Mouse (Mus musculus) natural killer cell, adult 2 months (primary cell): ENCODE data around the gene R3hdm2.

Experiments used
- DNase-seq, 2 experiments: peaks; one replicate each; pipeline ENCODE4 v3.0.0; 2022; ENCODE audit warnings: low spot score in 2 of 2

Gene R3hdm2

DNA sequence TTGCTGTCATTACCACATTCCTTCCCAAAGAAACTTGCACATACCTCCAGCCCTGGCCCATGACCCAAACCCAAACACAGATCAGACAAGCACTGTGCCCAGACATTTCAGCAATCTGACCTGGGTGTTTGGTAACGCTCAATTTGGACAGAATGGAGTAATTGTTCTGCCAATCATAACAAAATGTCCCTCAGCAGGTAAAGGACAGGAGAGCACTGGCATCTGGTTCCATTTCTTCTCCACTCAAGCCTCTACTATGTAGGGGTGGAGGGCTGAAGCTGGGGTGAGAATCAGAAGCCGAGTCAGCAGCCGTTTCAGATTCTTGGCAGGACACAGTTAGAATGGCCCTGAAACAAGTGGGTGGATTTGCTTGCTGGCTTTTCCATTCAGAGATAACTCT is 112.0 kb downstream of the R3hdm2 start:
- DNase-seq = no peak

DNA sequence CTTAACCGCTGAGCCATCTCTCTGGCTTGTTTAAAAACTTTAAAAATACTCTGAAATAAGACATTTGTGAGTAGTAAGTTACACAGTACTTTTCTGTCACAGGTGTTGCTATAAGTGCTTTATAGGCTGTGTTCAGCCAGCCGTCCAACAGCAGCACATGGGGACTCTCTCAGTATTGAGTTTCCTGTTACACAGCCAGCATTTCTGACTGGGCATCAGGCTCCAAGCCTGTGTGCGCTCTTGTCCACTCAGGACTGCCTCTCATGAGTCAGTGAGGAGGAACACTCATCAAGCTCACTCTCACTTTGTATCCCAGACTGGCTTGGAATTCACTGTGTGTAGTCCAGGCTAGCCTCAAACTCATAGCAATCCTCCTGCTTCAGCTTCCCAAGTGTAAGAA is 116.0 kb downstream of the R3hdm2 start:
- no peak for DNase-seq

DNA sequence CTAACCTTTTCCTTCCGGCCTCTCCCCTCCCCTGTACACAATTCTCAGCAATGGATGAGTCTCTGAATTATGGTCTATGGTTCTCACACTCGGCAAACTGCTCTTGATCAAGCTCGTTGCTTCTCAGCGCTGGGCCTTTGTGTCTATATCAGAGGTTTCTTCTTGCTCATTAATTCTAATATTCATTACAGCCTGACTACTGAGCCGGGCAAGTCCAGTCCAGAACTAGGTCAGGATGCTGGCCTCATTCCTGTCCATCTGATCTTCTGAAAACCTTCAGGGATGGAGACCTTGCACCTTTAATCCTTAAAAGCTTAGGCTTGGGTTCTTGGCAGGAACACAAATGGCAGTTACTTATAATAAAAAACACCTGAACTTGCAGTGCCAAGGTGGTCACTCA is 119.4 kb downstream of the R3hdm2 start:
- no peak for DNase-seq

GRCm38 (mm10) chr10:127500042-127500441 is 119.9 kb downstream of the R3hdm2 start:
- no peak for DNase-seq

DNA sequence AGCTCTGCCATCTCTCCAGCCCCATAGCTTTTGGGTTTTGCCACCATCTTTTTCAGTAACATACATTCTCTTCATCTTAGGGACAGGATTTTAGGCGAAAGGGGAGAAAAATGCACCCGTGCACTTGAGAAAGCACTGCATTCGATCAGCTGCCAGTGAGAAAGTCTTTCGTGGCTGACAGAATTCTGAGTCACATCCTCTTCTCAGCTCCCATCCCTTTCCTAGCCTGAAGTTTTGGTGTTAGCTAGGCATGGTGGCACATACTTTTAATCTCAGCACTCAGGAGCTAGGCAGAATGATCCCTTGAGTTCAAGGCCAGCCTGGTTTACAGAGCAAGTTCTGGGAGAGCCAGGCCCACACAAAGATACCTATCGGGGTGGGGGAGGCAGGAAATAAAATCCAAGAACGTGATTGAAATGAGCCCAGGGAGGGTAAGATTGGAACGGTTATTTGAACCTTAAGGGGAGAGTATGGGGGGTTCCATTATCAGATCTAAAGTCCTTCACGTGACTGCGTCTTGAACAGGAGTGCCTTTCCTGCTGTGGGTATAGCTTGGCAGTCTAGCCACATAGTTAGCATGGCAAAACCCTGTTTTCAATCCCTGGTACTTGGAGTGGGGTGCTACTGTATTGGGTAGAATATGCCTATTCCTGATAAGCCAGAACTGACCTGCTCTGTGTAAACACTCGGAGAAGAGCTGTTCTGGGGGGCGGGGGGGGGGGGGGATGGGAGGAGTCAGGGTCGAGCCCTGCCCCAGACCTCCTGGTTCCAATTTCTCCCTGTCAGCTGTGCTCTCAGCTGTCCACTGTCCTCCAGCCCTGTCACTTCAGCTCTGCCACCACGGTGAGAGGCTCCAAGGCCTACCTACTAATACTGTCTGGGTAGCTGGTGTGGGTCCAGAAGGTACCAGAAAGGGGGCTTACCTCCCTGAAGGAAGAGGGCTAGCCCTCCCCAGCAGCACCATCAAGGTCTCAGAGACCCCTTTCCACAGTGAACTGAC is 121.1 kb downstream of the R3hdm2 start, which contains the start of gene Stac3:
Gene Stac3, plus strand, starts transcription at position 793 of the 1,000 bp plus-strand sequence.
- DNase-seq = no peak

GRCm38 (mm10) chr10:127508239-127508638 is 128.1 kb downstream of the R3hdm2 start:
- peak; percentile 57 to 79 for DNase-seq

- DNase-seq = peak; percentile 75 to 86
Measured at GRCm38 (mm10) chr10:127509051-127509836, 129.1 kb downstream of the R3hdm2 start.

DNA sequence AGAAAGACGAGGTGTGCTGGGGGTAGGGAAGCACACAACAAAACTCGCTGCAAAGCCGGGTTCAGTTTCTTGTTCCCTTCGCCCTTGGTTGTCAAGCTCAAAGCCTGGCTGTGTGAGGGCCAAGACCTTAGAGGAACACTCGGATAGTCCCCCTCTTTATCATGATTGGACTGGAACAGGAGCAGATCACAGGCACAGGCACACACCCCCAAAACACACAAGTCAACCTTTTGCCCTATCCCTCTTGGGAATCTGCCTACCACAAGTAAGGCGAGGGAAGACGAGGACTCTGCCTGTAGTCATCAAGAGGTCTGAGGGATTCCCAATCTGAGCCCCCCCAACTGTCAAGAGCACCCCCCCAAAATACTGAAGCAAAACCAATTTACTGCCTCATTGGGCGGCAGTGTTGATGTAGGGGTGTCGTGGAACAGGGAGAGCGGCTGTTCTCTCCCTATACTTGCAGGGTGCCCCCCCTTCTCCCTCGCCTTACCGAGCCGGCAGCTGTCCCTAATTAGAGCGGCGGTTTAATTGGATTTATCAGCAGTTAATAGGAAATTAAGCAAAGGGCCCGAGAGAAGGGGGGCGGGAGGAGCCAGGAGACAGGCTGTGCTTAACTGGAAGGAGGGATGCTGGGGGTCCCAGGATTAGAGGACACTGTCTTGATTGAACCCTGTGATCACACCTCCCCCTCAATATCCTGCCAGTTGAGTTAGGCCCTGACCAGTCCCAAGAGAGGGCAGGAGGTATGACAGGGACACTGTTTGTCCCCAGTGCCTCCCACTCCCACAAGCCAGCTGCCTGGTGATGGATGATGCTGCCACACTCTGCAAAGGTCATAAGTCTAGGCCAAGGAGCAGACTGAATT is 129.9 kb downstream of the R3hdm2 start:
- DNase-seq = no peak

- DNase-seq = no peak
Measured at GRCm38 (mm10) chr10:127510895-127511617, 130.9 kb downstream of the R3hdm2 start.

GRCm38 (mm10) chr10:127511634-127512306 is 131.6 kb downstream of the R3hdm2 start:
- peak in 1 of 2 experiments; percentile 48 for DNase-seq

GRCm38 (mm10) chr10:127512307-127512666 is 132.2 kb downstream of the R3hdm2 start:
- DNase-seq = no peak

- DNase-seq = peak; percentile 91 to 94
Measured at GRCm38 (mm10) chr10:127512813-127513212, 132.7 kb downstream of the R3hdm2 start.

DNA sequence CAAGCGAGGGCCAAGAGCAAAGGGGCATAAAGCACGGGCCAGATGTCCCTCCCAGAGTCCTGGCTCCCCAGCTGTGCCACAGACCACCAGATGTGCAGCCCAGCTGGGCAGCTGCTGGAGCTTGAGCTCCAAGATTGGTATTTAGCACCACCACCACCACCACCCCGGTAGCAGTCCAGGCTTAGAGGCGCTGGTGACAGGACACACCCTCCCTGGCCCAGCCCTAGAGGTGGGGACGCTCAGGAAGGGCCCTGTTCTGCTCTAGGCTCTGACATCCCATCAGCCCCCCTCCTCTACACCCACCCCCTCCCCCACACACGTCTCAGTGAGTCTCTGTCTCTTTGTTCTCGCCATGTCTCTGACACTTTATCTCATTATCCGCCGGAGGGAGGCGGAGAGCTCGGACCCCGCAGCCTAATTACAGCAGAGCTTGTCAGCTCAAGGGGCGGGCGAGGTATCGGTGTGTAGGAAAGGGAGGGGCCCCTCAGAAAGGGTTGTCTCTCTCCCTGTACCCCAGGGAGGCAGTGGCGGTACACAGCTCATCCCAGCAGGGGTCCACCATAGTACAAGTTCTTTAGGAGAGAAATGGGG is 133.5 kb downstream of the R3hdm2 start:
- DNase-seq = no peak

GRCm38 (mm10) chr10:127514111-127514698 is 134.1 kb downstream of the R3hdm2 start:
- DNase-seq = no peak

DNA sequence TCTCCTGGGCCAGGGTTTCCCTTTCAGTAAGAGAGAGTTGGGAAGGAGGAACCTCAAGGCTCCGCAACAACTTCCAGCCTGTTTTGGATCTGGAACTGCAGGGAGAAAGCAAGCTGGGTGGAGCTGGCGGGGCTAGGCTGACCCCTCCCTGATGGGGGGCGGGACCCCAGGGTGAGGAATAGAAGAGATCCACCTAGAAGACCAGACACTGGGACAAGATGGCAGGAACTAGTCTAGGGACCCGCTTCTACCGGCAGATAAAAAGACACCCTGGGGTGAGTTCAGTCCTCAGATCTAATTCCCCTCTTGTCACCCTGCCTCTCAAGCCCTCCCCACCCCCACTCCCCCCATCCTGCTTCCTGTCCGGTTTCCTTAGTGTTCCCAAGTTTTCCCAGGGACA is 134.6 kb downstream of the R3hdm2 start, which contains the start of gene Ndufa4l2:
Gene Ndufa4l2, plus strand, starts transcription at position 204 of the 400 bp plus-strand sequence.
- DNase-seq = no peak

DNA sequence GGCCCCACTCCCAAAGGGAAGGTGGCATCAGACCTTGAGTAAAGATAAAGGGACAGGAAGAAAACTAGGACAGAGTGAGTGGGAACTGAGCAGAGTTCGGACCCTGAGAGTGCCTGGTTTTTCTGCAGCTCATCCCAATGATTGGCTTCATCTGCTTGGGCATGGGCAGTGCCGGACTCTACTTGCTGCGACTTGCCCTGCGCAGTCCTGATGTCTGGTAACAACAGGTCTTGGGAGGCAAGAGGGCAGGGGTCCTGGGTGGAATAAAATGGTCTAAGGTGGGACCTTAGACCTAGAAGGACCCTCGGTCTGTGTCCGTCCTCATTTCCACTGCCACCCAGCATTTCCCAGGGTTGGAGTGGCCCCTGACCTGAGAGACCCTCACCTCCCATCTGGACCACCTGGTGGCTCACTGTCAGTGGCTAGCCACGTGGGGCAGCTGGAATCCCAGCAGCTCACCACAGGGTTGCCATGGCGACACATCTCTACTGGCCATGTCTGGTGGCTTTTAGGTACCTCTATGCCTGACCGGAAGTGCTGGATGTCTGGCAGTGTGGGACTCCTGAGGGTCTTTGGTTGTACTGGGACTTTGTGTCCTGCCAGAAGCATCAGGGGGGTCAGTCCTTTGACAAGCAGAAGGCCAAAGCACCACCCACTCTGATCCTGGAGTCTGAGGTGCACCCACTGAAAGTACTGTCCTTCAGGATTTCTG is 135.3 kb downstream of the R3hdm2 start:
- DNase-seq = no peak

DNA sequence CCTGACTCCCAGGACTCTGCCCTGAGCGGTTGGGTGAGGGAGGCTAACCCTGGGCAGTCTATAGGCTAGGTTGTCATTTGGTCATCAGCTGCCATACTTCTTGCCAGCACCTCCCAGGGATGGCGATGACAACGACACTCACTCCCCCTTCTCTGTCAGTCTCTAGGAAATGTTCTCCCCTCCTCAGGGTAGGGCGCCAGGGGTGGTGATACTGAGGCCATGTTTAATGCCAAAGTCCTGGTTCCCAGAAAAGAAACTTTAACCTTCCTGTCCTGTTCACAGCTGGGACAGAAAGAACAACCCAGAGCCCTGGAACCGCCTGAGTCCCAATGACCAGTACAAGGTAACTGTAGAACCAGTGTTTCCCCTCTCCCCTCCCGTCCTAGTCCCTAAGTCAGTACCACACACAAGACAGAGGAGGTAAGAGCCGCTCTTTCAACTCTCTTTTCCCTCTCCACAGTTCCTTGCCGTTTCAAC is 135.9 kb downstream of the R3hdm2 start:
- no peak for DNase-seq

GRCm38 (mm10) chr10:127516576-127517260 is 136.6 kb downstream of the R3hdm2 start:
- DNase-seq = no peak
